Mouse (Mus musculus): ENCODE data around the gene Magoh. TPM values are rescaled to one million over a fixed set of nuclear protein-coding genes. Genes with fewer than 3 reads are reported as not detected.

Gene Magoh
- total RNA-seq, 1 experiment, result 192 TPM

GRCm38 (mm10) chr4:107921152-107921695 lies 41.7 kb downstream of the Magoh start:
- Histone ChIP-seq H3K9me3 (ENCODE audit: control insufficient read depth, insufficient read depth, low read depth, low read length) (no peaks in the 10 kb centered on the region), H3K4me1 (ENCODE audit: control insufficient read depth in 2 of 2, insufficient read depth in 2 of 2, low read length in 2 of 2, poor library complexity in 1 of 2) (no peaks in the 10 kb centered on the region), H3K36me3 (ENCODE audit: control insufficient read depth, insufficient read depth, low read length, poor library complexity, severe bottlenecking) (no peaks in the 10 kb centered on the region), H3K9ac (ENCODE audit: insufficient read depth, low read depth, low read length, poor library complexity, severe bottlenecking) (no peak overlapping the region), H3K4me3 (ENCODE audit: insufficient read depth in 1 of 2, low read depth in 1 of 2, low read length in 2 of 2, poor library complexity in 1 of 2, severe bottlenecking in 1 of 2) (no peak overlapping the region), H3K27ac (ENCODE audit: insufficient read depth, low read depth, low read length, poor library complexity, severe bottlenecking) (no peak overlapping the region)
- DNase-seq (ENCODE audit: low read depth, low spot score), result no peak
- in situ Hi-C loops (cut with MboI; ENCODE audit: low sequenced_read_pairs in 2 of 2, unreplicated experiment in 2 of 2), result no loop called here
- TF ChIP-seq HCFC1 (IDR thresholded peaks at IDR 0.05; ENCODE audit: borderline replicate concordance, insufficient read depth, low read length) (no peak), MAFK (IDR thresholded peaks at IDR 0.05; ENCODE audit: insufficient read depth, low read depth, low read length) (no peak), ZC3H11A (IDR thresholded peaks at IDR 0.05; ENCODE audit: borderline replicate concordance, low read depth, low read length) (no peak), ZNF384 (IDR thresholded peaks at IDR 0.05; ENCODE audit: low read depth, low read length) (no peak)

GRCm38 (mm10) chr4:107921952-107922351 lies 42.4 kb downstream of the Magoh start:
- no peaks in the 10 kb centered on the region for H3K9me3 ChIP-seq (ENCODE audit: control insufficient read depth, insufficient read depth, low read depth, low read length)
- in situ Hi-C loops (cut with MboI; ENCODE audit: low sequenced_read_pairs in 2 of 2, unreplicated experiment in 2 of 2), result no loop called here
- no peak for DNase-seq (ENCODE audit: low read depth, low spot score)
- no peak overlapping the region for H3K4me3 ChIP-seq (ENCODE audit: insufficient read depth in 1 of 2, low read depth in 1 of 2, low read length in 2 of 2, poor library complexity in 1 of 2, severe bottlenecking in 1 of 2)
- no peaks in the 10 kb centered on the region for H3K36me3 ChIP-seq (ENCODE audit: control insufficient read depth, insufficient read depth, low read length, poor library complexity, severe bottlenecking)
- no peak overlapping the region for H3K9ac ChIP-seq (ENCODE audit: insufficient read depth, low read depth, low read length, poor library complexity, severe bottlenecking)
- no peak overlapping the region for H3K27ac ChIP-seq (ENCODE audit: insufficient read depth, low read depth, low read length, poor library complexity, severe bottlenecking)
- H3K4me1 ChIP-seq (ENCODE audit: control insufficient read depth in 2 of 2, insufficient read depth in 2 of 2, low read length in 2 of 2, poor library complexity in 1 of 2), result no peaks in the 10 kb centered on the region
- TF ChIP-seq CHD2 (IDR thresholded peaks at IDR 0.05; ENCODE audit: low read depth, low read length) (no peak), ZC3H11A (IDR thresholded peaks at IDR 0.05; ENCODE audit: borderline replicate concordance, low read depth, low read length) (no peak), ZNF384 (IDR thresholded peaks at IDR 0.05; ENCODE audit: low read depth, low read length) (no peak), MAFK (IDR thresholded peaks at IDR 0.05; ENCODE audit: insufficient read depth, low read depth, low read length) (no peak), HCFC1 (IDR thresholded peaks at IDR 0.05; ENCODE audit: borderline replicate concordance, insufficient read depth, low read length) (no peak)

GRCm38 (mm10) chr4:107923145-107923802 lies 43.7 kb downstream of the Magoh start, which contains the start of gene Cpt2:
Gene Cpt2, minus strand, starts transcription at chr4:107923610.
- Histone ChIP-seq H3K36me3 (ENCODE audit: control insufficient read depth, insufficient read depth, low read length, poor library complexity, severe bottlenecking) (no peaks in the 10 kb centered on the region), H3K27ac (ENCODE audit: insufficient read depth, low read depth, low read length, poor library complexity, severe bottlenecking) (no peak within 1 kb of the TSS), H3K9ac (ENCODE audit: insufficient read depth, low read depth, low read length, poor library complexity, severe bottlenecking) (peak within 1 kb of the TSS; percentile 88), H3K9me3 (ENCODE audit: control insufficient read depth, insufficient read depth, low read depth, low read length) (no peaks in the 10 kb centered on the region), H3K4me1 (ENCODE audit: control insufficient read depth in 2 of 2, insufficient read depth in 2 of 2, low read length in 2 of 2, poor library complexity in 1 of 2) (no peaks in the 10 kb centered on the region), H3K4me3 (ENCODE audit: insufficient read depth in 1 of 2, low read depth in 1 of 2, low read length in 2 of 2, poor library complexity in 1 of 2, severe bottlenecking in 1 of 2) (peak within 1 kb of the TSS; percentile 79 to 92)
- in situ Hi-C loops (cut with MboI; ENCODE audit: low sequenced_read_pairs in 2 of 2, unreplicated experiment in 2 of 2), result no loop called here
- no peak for TF ChIP-seq MAFK (IDR thresholded peaks at IDR 0.05; ENCODE audit: insufficient read depth, low read depth, low read length)
- TF ChIP-seq CHD2 (IDR thresholded peaks at IDR 0.05; ENCODE audit: low read depth, low read length), result no peak
- no peak for TF ChIP-seq ZC3H11A (IDR thresholded peaks at IDR 0.05; ENCODE audit: borderline replicate concordance, low read depth, low read length)
- TF ChIP-seq HCFC1 (IDR thresholded peaks at IDR 0.05; ENCODE audit: borderline replicate concordance, insufficient read depth, low read length), result no peak
- no peak for TF ChIP-seq ZNF384 (IDR thresholded peaks at IDR 0.05; ENCODE audit: low read depth, low read length)
- peak; percentile 71 for DNase-seq (ENCODE audit: low read depth, low spot score)

GRCm38 (mm10) chr4:107923803-107924194 lies 44.2 kb downstream of the Magoh start:
- H3K4me1 ChIP-seq (ENCODE audit: control insufficient read depth in 2 of 2, insufficient read depth in 2 of 2, low read length in 2 of 2, poor library complexity in 1 of 2), result no peaks in the 10 kb centered on the region
- no peak for DNase-seq (ENCODE audit: low read depth, low spot score)
- in situ Hi-C loops (cut with MboI; ENCODE audit: low sequenced_read_pairs in 2 of 2, unreplicated experiment in 2 of 2), result no loop called here
- TF ChIP-seq MAFK (IDR thresholded peaks at IDR 0.05; ENCODE audit: insufficient read depth, low read depth, low read length) (no peak), ZC3H11A (IDR thresholded peaks at IDR 0.05; ENCODE audit: borderline replicate concordance, low read depth, low read length) (no peak), ZNF384 (IDR thresholded peaks at IDR 0.05; ENCODE audit: low read depth, low read length) (no peak), HCFC1 (IDR thresholded peaks at IDR 0.05; ENCODE audit: borderline replicate concordance, insufficient read depth, low read length) (no peak)
- H3K36me3 ChIP-seq (ENCODE audit: control insufficient read depth, insufficient read depth, low read length, poor library complexity, severe bottlenecking), result no peaks in the 10 kb centered on the region
- H3K27ac ChIP-seq (ENCODE audit: insufficient read depth, low read depth, low read length, poor library complexity, severe bottlenecking), result no peak overlapping the region
- H3K9ac ChIP-seq (ENCODE audit: insufficient read depth, low read depth, low read length, poor library complexity, severe bottlenecking), result no peak overlapping the region
- peak overlapping the region in 1 of 2 experiments; percentile 92; a peak in 2 of 4 replicates for H3K4me3 ChIP-seq (ENCODE audit: insufficient read depth in 1 of 2, low read depth in 1 of 2, low read length in 2 of 2, poor library complexity in 1 of 2, severe bottlenecking in 1 of 2)
- H3K9me3 ChIP-seq (ENCODE audit: control insufficient read depth, insufficient read depth, low read depth, low read length), result no peaks in the 10 kb centered on the region

Data from ES-E14 (cell line).